Mouse (Mus musculus) ES-E14 (cell line): ENCODE measurements around the gene Lpcat3. TPM values are rescaled to one million over a fixed set of nuclear protein-coding genes. Genes with fewer than 3 reads are reported as not detected.

ENCODE experiments used
- DNase-seq: peaks from one replicate; pipeline ENCODE4 v3.0.0-alpha.2; 2013; ENCODE audit warnings: low read depth, low spot score
- H3K27ac ChIP-seq: 2 replicates; pipeline ENCODE4 v1.5.1; 2012; ENCODE audit warnings: low read depth, mild to moderate bottlenecking, low read length, moderate library complexity, mixed read lengths; ENCODE audit not compliant: poor library complexity, insufficient read depth, severe bottlenecking
- H3K36me3 ChIP-seq: 2 replicates; pipeline ENCODE4 v1.6.1; 2012; ENCODE audit warnings: mild to moderate bottlenecking, low read length, moderate library complexity, mixed read lengths; ENCODE audit not compliant: control insufficient read depth, poor library complexity, insufficient read depth, severe bottlenecking
- H3K4me1 ChIP-seq, 2 experiments: fragments of 150-350 bp in 1 of 2; sonication (generic) in 1 of 2; 2 replicates each; pipeline ENCODE4 v1.6.1; 2012; ENCODE audit warnings: low read length in 2 of 2, mild to moderate bottlenecking in 1 of 2, mixed read lengths in 1 of 2; ENCODE audit not compliant: control insufficient read depth in 2 of 2, insufficient read depth in 2 of 2, poor library complexity in 1 of 2
- H3K4me3 ChIP-seq, 2 experiments: fragments of 150-350 bp in 1 of 2; sonication (generic) in 1 of 2; 2 replicates each; pipeline ENCODE4 v1.5.1; 2012; ENCODE audit warnings: low read length in 2 of 2, low read depth in 1 of 2, mild to moderate bottlenecking in 1 of 2, mixed read lengths in 1 of 2; ENCODE audit not compliant: insufficient read depth in 1 of 2, poor library complexity in 1 of 2, severe bottlenecking in 1 of 2
- H3K9ac ChIP-seq: 2 replicates; pipeline ENCODE4 v1.6.1; 2012; ENCODE audit warnings: low read depth, mild to moderate bottlenecking, low read length, mixed read lengths; ENCODE audit not compliant: poor library complexity, insufficient read depth, severe bottlenecking
- H3K9me3 ChIP-seq: fragments of 150-350 bp; sonication (generic); 2 replicates; pipeline ENCODE4 v1.6.1; 2012; ENCODE audit warnings: low read depth, mild to moderate bottlenecking, low read length; ENCODE audit not compliant: control insufficient read depth, insufficient read depth
- CHD2 ChIP-seq: IDR thresholded peaks from 2 replicates; pipeline ENCODE4 v1.6.1; 2014; ENCODE audit warnings: mild to moderate bottlenecking, low read depth, low read length, inconsistent platforms
- HCFC1 ChIP-seq: IDR thresholded peaks from 2 replicates; pipeline ENCODE4 v1.6.1; 2012; ENCODE audit warnings: low read length, inconsistent platforms, borderline replicate concordance; ENCODE audit not compliant: insufficient read depth
- MAFK ChIP-seq: IDR thresholded peaks from 2 replicates; pipeline ENCODE4 v1.6.1; 2014; ENCODE audit warnings: mild to moderate bottlenecking, low read depth, low read length, inconsistent platforms; ENCODE audit not compliant: insufficient read depth
- ZC3H11A ChIP-seq: IDR thresholded peaks from 2 replicates; pipeline ENCODE4 v1.6.1; 2012; ENCODE audit warnings: low read depth, mild to moderate bottlenecking, inconsistent platforms, low read length, borderline replicate concordance
- ZNF384 ChIP-seq: IDR thresholded peaks from 2 replicates; pipeline ENCODE4 v1.6.1; 2012; ENCODE audit warnings: low read depth, low read length, inconsistent platforms
- in situ Hi-C, 2 experiments: fragments of 600-800 bp; cut with MboI; formaldehyde crosslinking; loops; one replicate each; pipeline ENCODE4 v1.15.1; 2025; ENCODE audit warnings: low sequenced_read_pairs in 2 of 2, inconsistent platforms in 1 of 2; ENCODE audit not compliant: unreplicated experiment in 2 of 2
- total RNA-seq: library from RNA; depleted of rRNA; stranded (reverse); fragments of 300-350 nt; gene quantifications from 2 replicates; pipeline ENCODE4 v1.2.3, GENCODE M21; 2012; rRNA removed

Lpcat3 gene
- total RNA-seq, 1 experiment: 65.5 TPM

- H3K9me3 ChIP-seq: no peaks in the 10 kb centered on the region
- in situ Hi-C loops: no loop called here
- H3K36me3 ChIP-seq: peaks cover 13% of the 10 kb centered on the region; the same call in 1 of the 2 replicates
- TF ChIP-seq HCFC1 (no peak), ZC3H11A (no peak), MAFK (no peak), ZNF384 (no peak), CHD2 (no peak)
- H3K4me1 ChIP-seq: peaks cover 0 to 18% of the 10 kb centered on the region in 2 experiments; a peak in 1 of 4 replicates
- 0 out of 2 replicates have a peak overlapping the region, but pooled peaks have one; percentile 87 for H3K9ac ChIP-seq
- DNase-seq: no peak
- H3K27ac ChIP-seq: no peak overlapping the region
- H3K4me3 ChIP-seq: peak overlapping the region; percentile 72 to 76; a peak in 2 of 4 replicates
Observed at GRCm38 (mm10) chr6:124746654-124747632, 84.1 kb downstream of the Lpcat3 start.

DNA sequence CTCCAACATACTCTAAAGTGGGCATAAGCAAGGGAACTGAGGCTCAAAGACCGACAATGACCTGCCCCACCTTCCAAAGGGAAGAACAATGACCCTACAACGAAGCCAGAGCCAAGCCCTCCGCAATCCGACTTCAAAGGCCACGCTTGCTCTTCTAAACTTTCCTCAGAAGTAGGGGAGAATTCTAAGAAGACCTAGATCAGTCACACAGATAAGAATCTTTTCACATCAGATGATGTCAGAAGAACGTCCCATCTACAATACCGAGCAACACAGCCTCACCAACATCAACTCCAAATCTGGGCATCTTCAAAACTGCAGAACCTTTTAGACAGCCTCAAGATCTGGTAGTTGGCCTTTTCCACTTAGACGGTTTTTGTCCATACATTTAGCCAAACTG lies 87.6 kb downstream of the Lpcat3 start:
- peaks cover 5% of the 10 kb centered on the region; the same call in 1 of the 2 replicates for H3K36me3 ChIP-seq
- H3K4me1 ChIP-seq: peaks cover 6 to 18% of the 10 kb centered on the region in 2 experiments; a peak in 3 of 4 replicates
- H3K4me3 ChIP-seq: no peak overlapping the region
- H3K9ac ChIP-seq: no peak overlapping the region
- no peak overlapping the region for H3K27ac ChIP-seq
- TF ChIP-seq HCFC1 (no peak), ZC3H11A (no peak), MAFK (no peak), ZNF384 (no peak)
- DNase-seq: no peak
- in situ Hi-C loops: no loop called here
- no peaks in the 10 kb centered on the region for H3K9me3 ChIP-seq

- no peak overlapping the region for H3K9ac ChIP-seq
- no peak for DNase-seq
Observed at GRCm38 (mm10) chr6:124753861-124754260, 91.0 kb downstream of the Lpcat3 start.

More at GRCm38 (mm10) chr6:124753861-124754260, 91.0 kb downstream of the Lpcat3 start:
- Histone ChIP-seq H3K27ac (no peak overlapping the region), H3K4me1 (peaks cover 6 to 16% of the 10 kb centered on the region in 2 experiments; a peak in 3 of 4 replicates), H3K36me3 (no peaks in the 10 kb centered on the region), H3K4me3 (no peak overlapping the region), H3K9me3 (no peaks in the 10 kb centered on the region)
- in situ Hi-C loops: no loop called here
- TF ChIP-seq ZNF384: no peak
- TF ChIP-seq CHD2: no peak
- TF ChIP-seq MAFK: no peak
- no peak for TF ChIP-seq HCFC1
- no peak for TF ChIP-seq ZC3H11A

Other genes starting within 250 kb of the Lpcat3 start
- 34.4 and 35.7 TPM in 2 replicates for gene Pex5, start 248.0 kb upstream of the Lpcat3 start, total RNA-seq
- gene Clstn3, start 198.2 kb upstream of the Lpcat3 start, total RNA-seq: 37.0 and 79.2 TPM in 2 replicates
- 1.0 and 2.2 TPM in 2 replicates for gene C1rl, start 169.9 kb upstream of the Lpcat3 start, total RNA-seq
- 0.26 and 0.31 TPM in 2 replicates for gene C1ra, start 150.6 kb upstream of the Lpcat3 start, total RNA-seq
- gene C1s1, start 120.7 kb upstream of the Lpcat3 start, total RNA-seq: 2.6 and 9.2 TPM in 2 replicates
- 0.26 TPM in 1 of 2 replicates, not detected in the other for gene C1rb, start 92.7 kb upstream of the Lpcat3 start, total RNA-seq
- 0.27 and 0.63 TPM in 2 replicates for gene C1s2, start 26.9 kb upstream of the Lpcat3 start, total RNA-seq
- 292 and 344 TPM in 2 replicates for gene Emg1, start 49.2 kb downstream of the Lpcat3 start, total RNA-seq
- gene Phb2, start 49.3 kb downstream of the Lpcat3 start, total RNA-seq: 530 and 581 TPM in 2 replicates
- 15.1 and 16.5 TPM in 2 replicates for gene Ptpn6, start 75.7 kb downstream of the Lpcat3 start, total RNA-seq
- 108 and 128 TPM in 2 replicates for gene Grcc10, start 78.3 kb downstream of the Lpcat3 start, total RNA-seq
- 0.13 TPM in 1 of 2 replicates, not detected in the other for gene Gm45234, start 93.0 kb downstream of the Lpcat3 start, total RNA-seq
- gene Atn1, start 93.5 kb downstream of the Lpcat3 start, total RNA-seq: 4.7 and 8.9 TPM in 2 replicates
- 10.1 and 17.9 TPM in 2 replicates for gene Eno2, start 106.6 kb downstream of the Lpcat3 start, total RNA-seq
- 0.37 TPM in 1 of 2 replicates, not detected in the other for gene Lrrc23, start 116.7 kb downstream of the Lpcat3 start, total RNA-seq
- 6.3 and 10.1 TPM in 2 replicates for gene Spsb2, start 145.6 kb downstream of the Lpcat3 start, total RNA-seq
- 306 and 404 TPM in 2 replicates for gene Tpi1, start 151.3 kb downstream of the Lpcat3 start, total RNA-seq
- 149 and 150 TPM in 2 replicates for gene Usp5, start 166.5 kb downstream of the Lpcat3 start, total RNA-seq
- gene Cdca3, start 166.5 kb downstream of the Lpcat3 start, total RNA-seq: 128 and 137 TPM in 2 replicates
- 0.32 TPM in 1 of 2 replicates, not detected in the other for gene Gnb3, start 177.2 kb downstream of the Lpcat3 start, total RNA-seq
- 10.1 and 15.6 TPM in 2 replicates for gene P3h3, start 194.7 kb downstream of the Lpcat3 start, total RNA-seq
- 1.7 and 3.1 TPM in 2 replicates for gene Gpr162, start 201.0 kb downstream of the Lpcat3 start, total RNA-seq
- gene Cd4, start 225.2 kb downstream of the Lpcat3 start, total RNA-seq: 0.37 and 0.49 TPM in 2 replicates
- gene Lag3, start 248.7 kb downstream of the Lpcat3 start, total RNA-seq: 1.0 and 1.2 TPM in 2 replicates